In genomic region chr14:17845871-17846270, GRCm38 (mm10) we compare ENCODE assay signal across 32 mouse cellular contexts.
DNase-seq lines count a peak whose midpoint lies in the region; ATAC-seq and TF ChIP-seq lines count a peak whose summit lies in the region.
"Had no signal": no experiment of that assay in that cellular context is flagged by ENCODE, and none has a peak within 500 bp of the region (broad histone marks: within the 10 kb centered on the region; RNA-seq: fewer than 3 reads in every experiment).

No protein-coding gene starts in this region.

- no peaks in the 10 kb centered on the region for H3K9me3 ChIP-seq in liver, embryonic 11.5 days (ENCODE audit: control insufficient read depth, low read length)
- H3K9me3 ChIP-seq: embryonic facial prominence, embryonic 10.5 days; embryonic facial prominence, embryonic 15.5 days; G1E; heart, embryonic 12.5 days; hindbrain, embryonic 13.5 days; kidney, embryonic 15.5 days; limb, embryonic 12.5 days; neural tube, embryonic 12.5 days had no signal

- no peak overlapping the region for H3K9ac ChIP-seq in liver, adult 2 months (ENCODE audit: low read depth, low read length)
- no peak overlapping the region for H3K9ac ChIP-seq in liver, embryonic 11.5 days (ENCODE audit: low read depth, low read length)
- H3K9ac ChIP-seq: embryonic facial prominence, embryonic 15.5 days; heart, embryonic 12.5 days; hindbrain, embryonic 13.5 days; kidney, embryonic 15.5 days; limb, embryonic 12.5 days; lung, embryonic 14.5 days; neural tube, embryonic 12.5 days had no signal

- H3K4me2 ChIP-seq in liver, embryonic 11.5 days = no peak overlapping the region
- H3K4me2 ChIP-seq: embryonic facial prominence, embryonic 15.5 days; heart, embryonic 12.5 days; hindbrain, embryonic 13.5 days; kidney, embryonic 15.5 days; limb, embryonic 12.5 days; lung, embryonic 14.5 days; midbrain, embryonic 11.5 days; neural tube, embryonic 12.5 days had no signal

- peak; percentile 99 for DNase-seq in liver, adult 2 months (ENCODE audit: extremely low read depth, low read depth, low spot score)
- no peak for DNase-seq in liver, embryonic 11.5 days (ENCODE audit: low spot score)
- peak; percentile 36 for DNase-seq in lung, postnatal 25 days (ENCODE audit: low spot score)
- no peak for DNase-seq in lung, postnatal 10 days
- no peak for DNase-seq in thymus, postnatal 36 days
- no peak for DNase-seq in MN1 (ENCODE audit: low spot score)
- DNase-seq: adrenal gland, postnatal 10 days; cerebellum, adult 8-10 months; cerebellum, postnatal 25 days; gastrocnemius, postnatal 25 days; heart, adult 18-20 months; heart, postnatal 4 days; kidney, adult 18-20 months; kidney, postnatal 25 days; lung, embryonic 14.5 days; thymus, adult 18-20 months; thymus, postnatal 25 days had no signal

- TF ChIP-seq POLR2A in liver, adult 2 months (IDR thresholded peaks at IDR 0.05; ENCODE audit: extremely low read depth, insufficient read depth, low read length) = no peak
- TF ChIP-seq POLR2A in small intestine, adult 2 months (IDR thresholded peaks at IDR 0.05; ENCODE audit: low read depth, low read length) = no peak

- H3K4me1 ChIP-seq in liver, adult 2 months (ENCODE audit: control insufficient read depth, insufficient read depth, low read length) = peaks cover 16% of the 10 kb centered on the region
- H3K4me1 ChIP-seq in liver, embryonic 11.5 days (replicated peaks; ENCODE audit: control insufficient read depth, insufficient read depth, low read length) = no peaks in the 10 kb centered on the region
- H3K4me1 ChIP-seq in small intestine, adult 2 months (ENCODE audit: control insufficient read depth, insufficient read depth, insufficient read length, low read length) = peaks cover 21% of the 10 kb centered on the region; the same call in 1 of the 2 replicates
- H3K4me1 ChIP-seq: embryonic facial prominence, embryonic 15.5 days; heart, embryonic 12.5 days; hindbrain, embryonic 13.5 days; limb, embryonic 12.5 days; neural tube, embryonic 12.5 days had no signal

- peaks cover 11% of the 10 kb centered on the region; the same call in 1 of the 2 replicates for H3K79me2 ChIP-seq in liver, adult 2 months (ENCODE audit: control insufficient read depth, insufficient read depth, low read length)

- WGBS in liver, adult 2 months = 20% methylated on average over 6 of the region's 6 CpGs
- 58% methylated on average over 6 of the region's 6 CpGs for WGBS in liver, embryonic 11.5 days
- 27% methylated on average over 6 of the region's 6 CpGs for WGBS in small intestine, adult 2 months

- no peaks in the 10 kb centered on the region for H3K27me3 ChIP-seq in liver, adult 2 months (ENCODE audit: control insufficient read depth, insufficient read depth, low read length)
- H3K27me3 ChIP-seq in liver, embryonic 11.5 days (replicated peaks; ENCODE audit: control insufficient read depth, insufficient read depth, low read length) = no peaks in the 10 kb centered on the region
- H3K27me3 ChIP-seq in small intestine, adult 2 months (ENCODE audit: control insufficient read depth, insufficient read depth, low read length) = no peaks in the 10 kb centered on the region
- H3K27me3 ChIP-seq: embryonic facial prominence, embryonic 15.5 days; heart, embryonic 12.5 days; hindbrain, embryonic 13.5 days; kidney, embryonic 15.5 days; limb, embryonic 12.5 days; neural tube, embryonic 12.5 days; Patski had no signal

- no peak for ATAC-seq in liver, embryonic 11.5 days (replicated peaks; ENCODE audit: low FRiP score)
- ATAC-seq: forebrain, embryonic 14.5 days; midbrain, embryonic 16.5 days had no signal

- H3K4me3 ChIP-seq in liver, adult 2 months (ENCODE audit: insufficient read depth, low read depth, low read length) = no peak overlapping the region
- H3K4me3 ChIP-seq in liver, embryonic 11.5 days (ENCODE audit: low read depth, low read length) = no peak overlapping the region
- no peak overlapping the region for H3K4me3 ChIP-seq in small intestine, adult 2 months (ENCODE audit: low read depth, low read length)
- H3K4me3 ChIP-seq: embryonic facial prominence, embryonic 10.5 days; embryonic facial prominence, embryonic 15.5 days; heart, embryonic 12.5 days; hindbrain, embryonic 13.5 days; kidney, embryonic 15.5 days; left cerebral cortex, adult 2 months; limb, embryonic 12.5 days; myocyte; neural tube, embryonic 12.5 days had no signal

- no peak for TF ChIP-seq CTCF in liver, adult 2 months (IDR thresholded peaks at IDR 0.05; ENCODE audit: low read depth, low read length)
- no peak for TF ChIP-seq CTCF in small intestine, adult 2 months (IDR thresholded peaks at IDR 0.05; ENCODE audit: extremely low read depth, insufficient read length, insufficient replicate concordance, low read depth, low read length)

- H3K36me3 ChIP-seq in liver, adult 2 months (ENCODE audit: control insufficient read depth, insufficient read depth, low read length) = no peaks in the 10 kb centered on the region; the same call in 1 of the 2 replicates
- no peaks in the 10 kb centered on the region for H3K36me3 ChIP-seq in liver, embryonic 11.5 days (ENCODE audit: control insufficient read depth, insufficient read depth, low read length)
- no peaks in the 10 kb centered on the region for H3K36me3 ChIP-seq in small intestine, adult 2 months (ENCODE audit: control insufficient read depth, insufficient read depth, low read length)
- H3K36me3 ChIP-seq: embryonic facial prominence, embryonic 10.5 days; embryonic facial prominence, embryonic 15.5 days; G1E; heart, embryonic 12.5 days; hindbrain, embryonic 13.5 days; kidney, embryonic 15.5 days; limb, embryonic 12.5 days; neural tube, embryonic 12.5 days had no signal

- peak overlapping the region; percentile 70 for H3K27ac ChIP-seq in liver, adult 2 months (replicated peaks; ENCODE audit: insufficient read depth, low read depth, low read length)
- no peak overlapping the region for H3K27ac ChIP-seq in liver, embryonic 11.5 days (ENCODE audit: low read depth, low read length)
- H3K27ac ChIP-seq in small intestine, adult 2 months (ENCODE audit: insufficient read depth, low read depth, low read length) = peak overlapping the region; percentile 68
- H3K27ac ChIP-seq: embryonic facial prominence, embryonic 10.5 days; embryonic facial prominence, embryonic 15.5 days; hindbrain, embryonic 13.5 days; kidney, embryonic 15.5 days; left cerebral cortex, adult 2 months; limb, embryonic 12.5 days; neural tube, embryonic 12.5 days had no signal

Comparison
In these comparisons a context has a peak if more than half of its experiments do, and no peak if none do; other contexts are left out.
1. DNase-seq: peak in liver, adult 2 months (single experiment) and lung, postnatal 25 days (single experiment); none in liver, embryonic 11.5 days (single experiment), lung, postnatal 10 days (single experiment), thymus, postnatal 36 days (0 of 2) and MN1 (single experiment).